Mouse (Mus musculus) v-Abl transformed pro-B cells (cell line): Measurements from ENCODE around the gene Gm44805.
"Not testable (repeated sequence)": the region's sequence is repeated elsewhere in the genome, so short reads cannot be mapped to it uniquely, and the experiment has no call there.

Experiments used
- in situ Hi-C, 2 experiments: fragments of 400-800 bp; cut with MboI; formaldehyde crosslinking; loops; one replicate each; pipeline ENCODE4 v1.15.1; 2025; ENCODE audit not compliant: unreplicated experiment in 2 of 2

The Gm44805 gene

DNA sequence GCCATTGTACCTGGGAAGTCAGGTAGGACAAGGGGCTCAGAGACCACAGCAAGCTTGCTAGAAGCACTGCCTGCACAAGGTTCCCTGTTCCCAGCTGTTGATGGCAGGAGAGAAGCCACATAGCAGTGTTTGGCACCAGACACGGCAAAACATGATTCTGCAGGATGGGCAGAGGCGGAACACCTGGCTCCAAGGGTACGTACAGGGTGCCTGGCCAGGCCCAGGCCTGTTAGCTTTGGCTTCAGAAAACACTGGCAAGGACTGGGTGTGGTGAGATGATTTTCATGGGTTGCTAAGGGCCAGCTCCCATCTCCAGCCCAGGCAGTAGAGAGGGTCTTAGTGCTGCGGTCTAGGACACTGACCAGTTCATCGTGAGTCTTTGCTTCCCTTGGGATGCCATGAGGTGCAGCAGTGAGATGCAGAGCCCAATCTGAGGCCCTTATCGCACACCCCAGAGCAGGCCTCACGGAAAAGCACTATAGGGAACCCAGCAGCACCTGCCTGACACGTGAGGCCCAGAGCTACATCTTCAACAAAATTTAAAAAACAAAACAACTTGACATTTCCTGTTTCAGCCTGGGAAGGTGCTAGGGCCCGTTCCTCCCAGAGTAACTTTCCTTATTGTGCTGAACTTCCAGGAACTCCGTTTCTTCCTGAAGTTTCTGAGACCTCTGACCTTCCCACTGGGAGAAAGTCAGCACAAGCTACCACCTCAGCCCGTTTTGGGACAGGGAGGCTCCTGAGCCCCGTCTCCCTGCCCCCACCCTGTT is 19.3 kb upstream of the Gm44805 start:
- in situ Hi-C loops = loop anchor here in 1 of 2 experiments (5.0 kb wide), 1 partner anchor 33 kb away; the partner anchor contains the start of gene Clptm1

DNA sequence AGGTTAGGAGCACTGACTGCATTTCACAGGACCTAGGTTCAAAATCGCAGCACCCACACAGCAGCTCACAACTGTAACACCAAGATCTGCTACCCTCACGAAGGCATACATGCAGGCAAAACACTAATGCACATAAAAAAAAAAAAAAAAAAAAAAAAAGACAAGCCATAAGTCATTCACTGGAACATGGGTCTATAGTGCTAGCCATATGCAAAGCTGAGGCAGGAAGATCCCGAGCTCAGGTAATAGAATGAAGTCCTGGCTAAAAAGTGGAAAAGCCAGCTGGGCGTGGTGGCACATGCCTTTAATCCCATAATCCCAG is 18.6 kb upstream of the Gm44805 start:
- in situ Hi-C loops = loop anchor here in 1 of 2 experiments (5.0 kb wide), 1 partner anchor 32 kb away; the partner anchor contains the start of gene Clptm1

- in situ Hi-C loops = no loop called here
Observed at GRCm38 (mm10) chr7:19698907-19699826, 17.9 kb upstream of the Gm44805 start, which contains the start of gene Apoe. TSS of gene Apoe (minus strand) at chr7:19699188.

DNA sequence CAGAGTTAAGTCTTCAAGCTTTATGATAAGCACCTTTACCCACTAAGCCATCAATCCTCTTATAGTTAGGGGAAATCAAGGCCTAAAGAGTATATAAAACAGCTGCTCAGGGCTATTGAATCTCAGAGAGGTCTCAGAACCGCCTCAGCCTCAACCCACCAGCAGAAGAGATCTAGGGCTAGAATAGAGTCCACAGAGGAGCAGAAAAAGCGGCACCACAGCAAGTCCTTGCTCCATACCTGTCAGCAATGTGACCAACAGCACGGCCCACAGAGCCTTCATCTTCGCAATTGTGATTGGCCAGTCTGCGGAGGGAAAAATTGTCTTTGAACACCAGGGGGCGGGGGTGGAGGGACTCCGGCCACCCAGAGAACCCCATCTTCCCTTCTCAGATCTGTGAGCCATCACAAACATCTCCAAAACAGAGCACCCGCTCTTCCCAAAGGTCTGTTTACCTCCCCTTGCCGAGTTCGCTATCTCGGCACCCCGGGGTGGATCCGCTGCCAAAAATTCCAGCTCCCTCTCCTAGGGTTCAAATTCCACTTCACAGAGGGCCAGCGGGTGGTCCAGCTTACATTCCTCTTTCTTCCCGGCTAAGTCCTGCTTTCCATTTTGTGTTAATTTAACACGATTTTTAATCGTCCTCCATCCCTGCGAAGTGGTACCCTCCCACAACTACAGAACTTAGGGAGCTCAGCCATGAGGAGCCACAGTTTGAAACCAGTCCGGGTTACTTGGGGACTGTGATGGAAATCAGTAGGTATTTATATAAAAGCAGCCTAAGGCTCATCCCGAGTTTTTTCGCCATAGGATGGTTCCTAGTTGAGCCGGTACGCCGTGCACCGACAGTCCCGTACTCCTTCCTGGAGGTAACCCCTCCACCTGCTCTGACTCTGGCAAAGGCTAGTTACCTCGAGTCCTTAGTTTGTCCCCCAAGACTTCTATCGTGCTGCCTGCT is 17.0 kb upstream of the Gm44805 start:
- in situ Hi-C loops = no loop called here

GRCm38 (mm10) chr7:19696336-19696873 is 15.2 kb upstream of the Gm44805 start:
- in situ Hi-C loops = no loop called here

DNA sequence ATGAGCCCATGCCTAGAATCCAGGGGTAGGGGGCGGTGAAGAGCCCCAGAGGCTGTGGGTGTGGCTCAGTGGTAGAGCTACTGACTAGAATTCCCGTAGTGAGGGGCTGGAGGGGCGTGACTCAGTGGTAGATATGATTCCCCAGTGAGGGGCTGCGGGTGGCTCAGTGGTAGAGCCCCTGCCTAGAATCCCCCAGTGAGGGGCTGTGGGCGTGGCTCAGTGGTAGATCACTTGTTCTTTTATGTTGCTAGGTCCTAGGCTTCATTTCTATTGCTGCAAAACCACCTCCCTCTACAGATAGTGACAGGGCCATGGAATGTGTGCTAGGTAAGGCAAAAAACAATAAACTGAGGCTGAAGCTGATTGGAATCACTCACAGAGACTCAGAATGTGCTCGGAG is 14.7 kb upstream of the Gm44805 start:
- in situ Hi-C loops = no loop called here

DNA sequence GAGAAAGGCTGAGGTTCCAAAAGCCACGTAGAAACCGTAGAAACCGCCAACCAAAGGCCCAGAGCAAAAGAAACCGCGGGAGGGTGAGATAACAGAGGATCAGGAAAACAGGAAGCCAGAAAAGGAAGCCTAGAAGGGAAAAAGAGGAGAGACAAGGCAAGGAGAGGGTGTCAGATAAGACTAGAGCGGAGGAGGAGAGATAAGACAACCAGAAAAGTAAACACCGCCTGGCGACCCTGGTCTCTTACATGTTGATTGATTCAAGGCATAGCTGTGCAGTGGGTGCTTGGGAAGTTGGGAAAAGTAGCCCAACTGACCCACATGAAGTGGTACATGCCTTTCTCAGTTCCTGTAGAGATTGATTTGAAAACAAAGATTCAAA is 14.0 kb upstream of the Gm44805 start:
- in situ Hi-C loops = no loop called here

DNA sequence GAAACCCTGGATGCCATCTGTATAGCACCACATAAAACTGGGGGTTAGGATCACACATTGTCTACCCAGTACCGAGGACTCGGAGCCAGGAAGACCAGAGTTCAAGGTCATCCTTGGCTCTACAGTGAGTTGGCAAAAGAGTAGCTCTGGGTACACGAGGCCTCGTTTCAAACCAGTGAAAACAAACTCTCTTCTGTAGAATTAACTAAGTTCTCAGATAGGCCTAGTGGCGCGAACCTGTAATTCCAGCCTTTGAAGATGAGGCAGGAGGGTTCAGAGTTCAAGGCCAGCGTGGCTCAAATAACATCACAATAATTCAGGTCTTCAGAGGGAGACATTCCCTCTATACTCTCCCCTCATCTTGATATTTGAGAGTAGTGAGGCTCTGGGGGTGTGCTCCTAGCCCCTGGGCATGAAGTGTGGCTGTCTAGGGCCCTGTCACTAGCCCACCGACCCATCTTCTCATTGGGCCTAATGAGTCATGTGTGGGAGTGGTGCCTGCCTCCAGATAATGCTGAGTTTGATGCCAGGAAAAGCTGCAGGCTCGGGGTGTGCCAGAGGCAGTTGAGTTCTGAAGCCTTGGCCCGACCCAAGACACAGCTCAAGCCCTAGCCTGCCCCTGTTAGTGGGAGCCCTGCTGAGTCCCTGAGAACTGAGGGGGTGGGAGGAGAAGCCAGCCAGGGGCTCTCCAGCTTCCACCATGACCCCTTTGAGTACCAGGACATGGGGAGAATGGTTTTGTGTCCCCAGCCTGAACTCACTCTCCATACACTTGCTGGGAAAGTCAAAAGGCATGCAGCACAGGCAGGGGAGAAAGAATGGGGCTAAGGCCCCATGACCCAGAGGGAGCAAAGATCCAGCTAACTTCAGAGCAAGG is 13.4 kb upstream of the Gm44805 start:
- in situ Hi-C loops = no loop called here

DNA sequence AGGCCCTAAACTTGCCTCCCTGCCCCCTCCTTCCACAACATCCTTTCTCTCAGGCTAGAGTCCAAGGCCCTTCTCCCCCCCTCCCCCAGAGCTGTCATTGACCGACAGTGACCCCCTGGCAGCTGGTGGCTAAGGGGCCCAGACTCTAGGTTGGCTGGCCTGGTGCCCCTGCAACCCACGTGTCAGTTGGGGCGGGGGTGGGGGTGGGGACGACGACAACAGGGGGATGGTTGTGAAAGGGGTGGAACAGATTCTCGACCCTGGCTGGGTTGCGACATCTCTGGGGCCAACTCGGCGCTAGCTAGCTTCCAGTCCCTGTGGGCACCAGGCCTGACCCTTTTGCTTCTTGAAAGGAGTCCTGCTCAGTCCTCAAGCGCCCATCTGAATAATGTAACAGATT is 12.2 kb upstream of the Gm44805 start:
- in situ Hi-C loops = no loop called here

DNA sequence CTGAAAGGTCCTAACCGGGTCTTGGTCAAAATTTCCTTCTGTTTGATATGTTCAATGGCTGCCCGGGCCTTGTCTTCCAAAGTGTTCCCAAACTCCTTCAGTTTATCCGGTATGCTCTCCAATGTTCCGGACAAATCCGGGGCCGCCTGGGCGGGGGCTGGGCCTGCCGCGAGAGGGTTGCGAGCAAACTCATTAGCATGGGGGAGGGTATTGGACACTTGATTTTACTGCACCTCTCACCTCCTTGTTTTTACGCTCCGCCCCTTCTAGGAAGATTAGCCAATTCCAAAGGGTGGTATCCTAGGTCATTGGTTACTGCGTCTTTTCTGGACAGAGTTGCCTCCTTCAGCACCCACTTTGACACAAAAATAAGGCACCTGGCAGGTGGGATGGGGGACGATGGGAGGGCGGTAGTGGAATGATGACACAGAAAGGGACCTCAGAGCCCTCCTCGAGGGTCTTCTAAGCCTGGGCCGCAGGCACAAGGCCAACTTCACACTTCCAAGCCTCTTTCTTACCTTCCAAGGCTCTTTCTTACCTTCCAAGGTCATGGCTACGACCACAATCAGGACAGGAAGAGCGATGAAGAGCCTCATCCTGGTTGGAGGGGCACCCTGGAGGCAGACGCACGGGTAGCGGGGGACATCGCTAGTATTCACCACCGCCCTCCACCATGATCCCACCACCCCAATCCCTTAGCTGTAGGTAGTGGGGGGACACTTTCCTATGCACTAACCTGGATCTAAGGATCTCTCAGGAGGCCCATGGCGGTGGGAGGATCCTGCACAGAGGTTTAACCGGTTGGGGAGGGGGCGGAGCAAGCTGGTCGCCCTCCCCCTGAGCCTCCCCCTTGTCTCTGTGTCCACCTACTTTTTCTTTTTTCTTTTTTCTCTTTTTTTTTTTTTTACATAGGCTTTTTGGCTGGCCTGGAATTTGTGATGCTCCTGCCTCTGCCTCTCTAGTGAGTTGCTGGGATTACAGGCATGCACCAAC is 10.9 kb upstream of the Gm44805 start, which contains the start of gene Apoc1:
Gene Apoc1 (minus strand): TSS at position 788 of the 993 bp plus-strand sequence.
- in situ Hi-C loops = no loop called here

DNA sequence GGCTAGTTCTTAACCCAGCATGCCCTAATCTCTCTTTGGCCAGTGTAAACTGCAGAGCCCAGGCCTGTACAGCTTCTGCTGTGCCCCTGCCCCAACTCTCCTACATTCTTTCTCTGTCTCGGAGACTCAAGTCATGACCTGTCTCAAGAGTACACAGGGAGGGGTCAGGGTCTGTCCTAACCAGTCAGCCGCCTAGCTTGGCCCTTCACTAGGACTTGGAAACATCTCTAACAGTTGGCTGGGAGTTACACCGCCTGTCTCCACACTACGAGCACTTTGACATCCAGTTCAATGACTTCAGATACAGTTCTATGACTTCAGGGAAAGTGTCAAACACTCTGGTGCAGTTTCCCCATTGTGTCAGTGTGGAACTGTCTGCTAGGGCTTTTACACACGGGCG is 10.2 kb upstream of the Gm44805 start:
- in situ Hi-C loops = no loop called here

DNA sequence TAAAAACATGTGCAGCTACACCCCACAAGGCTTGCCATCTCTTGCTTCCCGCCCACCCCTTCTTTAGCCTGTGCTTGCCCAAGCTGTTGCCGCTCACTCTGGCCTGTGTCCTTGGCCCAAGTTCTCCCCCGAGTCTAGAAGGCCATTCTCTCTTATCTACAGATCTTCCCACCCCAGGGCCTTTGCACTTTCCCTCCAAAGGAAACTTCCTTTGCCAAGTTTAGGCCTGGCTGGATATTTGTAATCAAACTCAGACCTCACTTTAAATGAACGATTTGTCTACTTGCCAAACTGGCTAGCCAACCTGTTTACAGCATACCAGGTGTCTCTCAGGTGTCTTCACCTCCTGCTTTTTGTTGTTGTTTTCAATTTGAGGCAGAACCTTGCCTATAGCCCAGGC is 9.6 kb upstream of the Gm44805 start:
- in situ Hi-C loops = no loop called here

GRCm38 (mm10) chr7:19688611-19689010 is 7.4 kb upstream of the Gm44805 start:
- in situ Hi-C loops = no loop called here

DNA sequence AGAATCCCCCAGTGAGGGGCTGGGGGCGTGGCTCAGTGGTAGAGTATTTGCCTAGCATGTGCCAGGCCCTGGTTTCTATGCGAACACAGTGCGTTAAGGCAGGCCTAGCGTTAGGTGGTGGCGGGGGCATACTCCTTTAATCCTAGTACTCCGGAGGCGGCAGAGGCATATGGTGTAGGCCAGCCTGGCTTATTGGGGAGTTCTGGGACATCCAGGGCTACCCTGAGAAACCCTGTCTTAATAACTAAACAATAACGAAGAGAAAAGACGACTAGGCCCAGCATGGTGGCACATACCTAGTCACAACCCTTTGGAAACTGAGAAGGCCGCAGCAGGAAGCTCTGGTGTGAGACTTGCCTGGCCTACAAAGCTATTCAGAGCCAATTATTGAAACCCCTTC is 6.9 kb upstream of the Gm44805 start:
- in situ Hi-C loops = no loop called here

DNA sequence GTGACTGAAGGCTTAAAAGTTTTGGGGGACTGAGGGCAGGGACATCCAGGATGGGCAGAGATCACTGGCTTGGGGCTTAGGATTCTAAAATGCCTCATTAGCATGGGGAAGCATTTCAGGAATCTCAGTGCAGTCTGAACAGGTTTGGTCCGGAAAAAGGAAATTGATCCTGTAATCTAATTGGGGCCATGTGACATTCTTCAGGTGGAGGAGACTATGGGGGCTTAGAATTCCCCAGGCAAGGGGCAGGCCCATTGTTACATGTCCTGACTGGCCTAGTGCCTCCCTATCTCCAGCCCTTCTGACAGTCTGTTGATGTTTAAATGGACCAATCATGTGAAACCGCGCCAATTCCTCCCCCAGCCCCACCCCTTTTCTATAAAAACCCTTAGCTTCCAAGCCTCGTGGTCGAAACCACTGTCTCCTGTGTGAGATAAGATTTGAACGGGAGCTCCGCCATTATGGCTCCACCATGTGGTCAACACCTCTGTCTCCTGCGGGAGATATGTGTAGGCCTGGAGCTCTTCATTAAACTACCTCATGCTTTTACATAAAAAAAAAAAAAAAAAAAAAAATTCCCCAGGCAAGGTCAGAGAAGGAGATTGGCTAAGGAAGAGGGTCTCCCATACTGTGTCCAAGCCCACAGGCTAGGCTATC is 5.8 kb upstream of the Gm44805 start:
- in situ Hi-C loops = not testable (repeated sequence)

- in situ Hi-C loops = no loop called here
Observed at GRCm38 (mm10) chr7:19686521-19686920, 5.3 kb upstream of the Gm44805 start.

- in situ Hi-C loops = no loop called here
Observed at GRCm38 (mm10) chr7:19685374-19685773, 4.2 kb upstream of the Gm44805 start.
